Mouse (Mus musculus) bone marrow, adult 2 months (tissue): ENCODE measurements around the gene Tex45. TPM values are rescaled to one million over a fixed set of nuclear protein-coding genes. Genes with fewer than 3 reads are reported as not detected.

Experiments
- H3K27ac ChIP-seq: fragments of 200-500 bp; 2 replicates; pipeline ENCODE4 v1.5.1; 2012; ENCODE audit warnings: low read depth, mild to moderate bottlenecking, control low read depth, inconsistent platforms, low read length; ENCODE audit not compliant: control insufficient read depth, poor library complexity, insufficient read depth
- H3K4me1 ChIP-seq: fragments of 200-500 bp; 2 replicates; pipeline ENCODE4 v1.6.1; 2011; ENCODE audit warnings: low read length; ENCODE audit not compliant: control insufficient read depth, insufficient read depth
- H3K4me3 ChIP-seq: fragments of 200-500 bp; replicated peaks from 2 replicates; pipeline ENCODE3; 2011; ENCODE audit warnings: mild to moderate bottlenecking, low read depth, low read length, control low read depth; ENCODE audit not compliant: control insufficient read depth
- CTCF ChIP-seq: fragments of 200-500 bp; IDR thresholded peaks from 2 replicates; pipeline ENCODE4 v1.5.1; 2011; ENCODE audit warnings: low read length, control low read depth; ENCODE audit not compliant: control insufficient read depth, insufficient read depth
- POLR2A ChIP-seq: fragments of 200-500 bp; IDR thresholded peaks from 2 replicates; pipeline ENCODE4 v1.6.1; 2011; ENCODE audit warnings: low read depth, mild to moderate bottlenecking, control low read depth, low read length, borderline replicate concordance; ENCODE audit not compliant: control insufficient read depth
- WGBS: fragments of 180-500 bp; shearing (Covaris S2); methylation state at CpG from one replicate; pipeline ENCODE4 v1.1.7; 2018; 5-methylcytosine and 5-hydroxymethylcytosine counted together
- polyA plus RNA-seq: library from polyadenylated mRNA; stranded (reverse); fragments of >200 nt; gene quantifications from 2 replicates; pipeline ENCODE4 v1.2.4, GENCODE M21; 2011; ENCODE audit warnings: low replicate concordance; ENCODE audit not compliant: missing spikeins, insufficient read depth, insufficient read length

Tex45 gene
- polyA plus RNA-seq, 1 experiment = 1.00 TPM

DNA sequence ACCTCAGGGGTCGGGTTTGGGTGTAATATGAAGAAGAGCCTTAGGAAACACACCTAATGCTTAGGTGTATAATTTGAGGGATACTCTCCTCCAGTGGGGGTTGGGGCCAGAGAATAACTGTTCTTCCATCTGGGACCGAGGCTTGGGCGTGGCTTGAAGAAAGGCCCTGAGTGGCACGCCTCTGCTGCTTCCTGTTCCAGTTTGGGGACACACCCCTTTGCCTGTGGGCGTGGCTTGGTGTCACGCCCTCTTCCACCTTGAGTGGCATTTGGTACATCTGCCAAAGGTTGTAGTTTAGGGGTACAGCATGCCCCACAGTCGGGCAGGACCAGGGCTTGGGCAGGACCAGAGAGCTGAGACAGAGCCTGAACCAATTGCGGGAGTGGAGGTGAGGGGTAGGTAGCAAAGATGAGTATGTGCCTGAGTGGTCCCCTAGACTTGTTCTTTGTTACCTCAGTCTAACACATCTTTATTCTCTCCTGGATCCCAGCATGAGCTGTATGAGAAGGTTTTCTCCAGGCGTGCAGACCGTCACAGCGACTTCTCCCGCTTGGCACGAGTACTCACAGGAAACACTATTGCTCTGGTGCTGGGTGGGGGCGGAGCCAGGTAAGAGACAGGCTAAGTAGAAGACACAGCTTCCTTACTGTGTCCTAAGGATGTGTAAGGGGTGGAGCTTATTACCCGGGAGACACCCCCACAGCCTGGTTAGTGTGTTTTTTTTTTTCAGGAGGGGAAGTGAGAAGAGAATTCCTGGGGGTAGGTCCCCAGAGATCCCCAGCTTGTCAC lies 65.6 kb downstream of the Tex45 start:
- Histone ChIP-seq H3K4me1 (no peaks in the 10 kb centered on the region), H3K4me3 (no peak overlapping the region), H3K27ac (no peak overlapping the region)
- TF ChIP-seq CTCF (no peak), POLR2A (no peak)
- 66% methylated on average over 15 of the region's 15 CpGs for WGBS

Other genes starting within 250 kb of the Tex45 start
- gene Insr, start 191.2 kb upstream of the Tex45 start, polyA plus RNA-seq = 7.3 and 24.6 TPM in 2 replicates
- 14.8 and 30.1 TPM in 2 replicates for gene A430078G23Rik, start 117.4 kb upstream of the Tex45 start, polyA plus RNA-seq
- gene Arhgef18, start 77.9 kb upstream of the Tex45 start, polyA plus RNA-seq = 15.2 and 34.7 TPM in 2 replicates
- gene Pex11g, start 3.2 kb upstream of the Tex45 start, polyA plus RNA-seq = 1.7 and 2.6 TPM in 2 replicates
- 3.9 and 5.8 TPM in 2 replicates for gene Zfp358, start 22.3 kb downstream of the Tex45 start, polyA plus RNA-seq
- gene Mcoln1, start 29.6 kb downstream of the Tex45 start, polyA plus RNA-seq = 97.4 and 154 TPM in 2 replicates
- 36.3 and 52.7 TPM in 2 replicates for gene Pnpla6, start 44.5 kb downstream of the Tex45 start, polyA plus RNA-seq
- gene C330021F23Rik, start 97.1 kb downstream of the Tex45 start, polyA plus RNA-seq = not detected in 2 replicates
- 1.1 and 4.1 TPM in 2 replicates for gene Camsap3, start 116.4 kb downstream of the Tex45 start, polyA plus RNA-seq
- 22.4 and 40.3 TPM in 2 replicates for gene Xab2, start 150.5 kb downstream of the Tex45 start, polyA plus RNA-seq
- gene Pet100, start 150.7 kb downstream of the Tex45 start, polyA plus RNA-seq = 162 and 227 TPM in 2 replicates
- not detected in 2 replicates for gene Pcp2, start 154.7 kb downstream of the Tex45 start, polyA plus RNA-seq
- gene Stxbp2, start 160.1 kb downstream of the Tex45 start, polyA plus RNA-seq = 229 and 373 TPM in 2 replicates
- 3.0 TPM in 1 of 2 replicates, not detected in the other for gene Retn, start 184.9 kb downstream of the Tex45 start, polyA plus RNA-seq
- gene Mcemp1, start 194.9 kb downstream of the Tex45 start, polyA plus RNA-seq = 38.3 and 142 TPM in 2 replicates
- 10.9 TPM in 1 of 2 replicates, not detected in the other for gene Fcor, start 201.5 kb downstream of the Tex45 start, polyA plus RNA-seq
- 7.7 and 10.0 TPM in 2 replicates for gene Trappc5, start 205.4 kb downstream of the Tex45 start, polyA plus RNA-seq
- 16.8 and 37.3 TPM in 2 replicates for gene Fcer2a, start 223.3 kb downstream of the Tex45 start, polyA plus RNA-seq
- gene Clec4g, start 249.8 kb downstream of the Tex45 start, polyA plus RNA-seq = not detected in 2 replicates